Mouse (Mus musculus) CH12.LX (cell line): Measurements from ENCODE around the gene Slc37a3.

Experiments used
- BHLHE40 ChIP-seq: IDR thresholded peaks from 2 replicates; pipeline ENCODE4 v1.6.1; 2011; ENCODE audit warnings: mild to moderate bottlenecking, low read depth, low read length, improper control_type of control experiment
- CTCF ChIP-seq, 2 experiments: IDR thresholded peaks in 1 of 2; conservative IDR thresholded peaks in 1 of 2; 2 replicates each; pipeline ENCODE4 v1.5.1; 2011 to 2012; ENCODE audit warnings: low read depth in 2 of 2, low read length in 2 of 2, improper control_type of control experiment in 1 of 2, inconsistent platforms in 1 of 2, mild to moderate bottlenecking in 1 of 2, moderate library complexity in 1 of 2
- EP300 ChIP-seq: IDR thresholded peaks from 2 replicates; pipeline ENCODE4 v1.6.1; 2011; ENCODE audit warnings: low read length, improper control_type of control experiment
- HCFC1 ChIP-seq: IDR thresholded peaks from 2 replicates; pipeline ENCODE4 v1.6.1; 2012; ENCODE audit warnings: low read depth, mild to moderate bottlenecking, inconsistent platforms, low read length, improper control_type of control experiment
- IRF4 ChIP-seq: IDR thresholded peaks from 2 replicates; pipeline ENCODE4 v1.6.1; 2014; ENCODE audit warnings: low read depth, mild to moderate bottlenecking, inconsistent platforms, low read length, improper control_type of control experiment
- MXI1 ChIP-seq: IDR thresholded peaks from 2 replicates; pipeline ENCODE4 v1.6.1; 2011; ENCODE audit warnings: mild to moderate bottlenecking, low read depth, low read length, improper control_type of control experiment
- PAX5 ChIP-seq: IDR thresholded peaks from 2 replicates; pipeline ENCODE4 v1.6.1; 2012; ENCODE audit warnings: low read length, inconsistent platforms, mixed read lengths
- POLR2AphosphoS2 ChIP-seq: IDR thresholded peaks from 2 replicates; pipeline ENCODE4 v1.6.1; 2011; ENCODE audit warnings: low read depth, low read length, improper control_type of control experiment
- USF1 ChIP-seq: IDR thresholded peaks from 2 replicates; pipeline ENCODE4 v1.6.1; 2014; ENCODE audit warnings: low read depth, mild to moderate bottlenecking, inconsistent platforms, low read length, improper control_type of control experiment
- ZC3H11A ChIP-seq: IDR thresholded peaks from 2 replicates; pipeline ENCODE4 v1.6.1; 2012; ENCODE audit warnings: low read depth, mild to moderate bottlenecking, inconsistent platforms, low read length, improper control_type of control experiment

DNA sequence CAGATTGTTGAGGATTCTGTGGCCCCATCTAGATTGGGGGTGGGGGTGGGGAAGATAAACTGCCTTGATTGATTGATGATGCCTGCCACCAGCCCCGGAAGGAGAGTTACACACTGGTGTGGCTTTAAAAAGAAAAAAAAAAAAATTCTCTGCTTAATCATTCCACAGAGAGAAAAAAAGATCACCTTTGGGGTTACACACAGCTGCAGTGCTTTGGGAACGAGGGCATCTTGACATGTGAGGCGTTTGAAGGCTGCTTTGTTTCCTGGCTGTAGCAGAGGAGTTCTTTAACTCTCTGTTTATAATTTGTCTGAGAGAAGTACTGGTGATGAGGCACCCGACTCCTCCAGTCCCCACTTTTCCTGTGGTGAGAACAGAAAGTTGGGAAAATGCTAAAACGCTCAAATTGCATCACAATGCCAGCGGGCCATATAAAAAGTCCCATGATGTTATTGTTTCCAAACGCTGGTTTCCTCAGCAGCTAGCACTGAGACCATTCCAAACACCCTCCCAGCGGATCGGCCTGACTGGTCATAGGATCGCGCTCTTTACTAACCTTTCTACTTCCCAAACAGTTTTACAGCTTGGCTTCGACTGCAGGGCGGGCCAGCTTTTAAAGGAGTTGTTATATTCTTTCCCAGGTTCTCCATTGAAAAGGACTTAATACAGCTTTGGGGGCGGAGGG lies 81.6 kb downstream of the Slc37a3 start:
- TF ChIP-seq MXI1 (no peak), CTCF (conservative IDR thresholded peaks at IDR 0.05 in 1 of 2, IDR thresholded peaks at IDR 0.05 in 1 of 2; ENCODE audit: low read depth in 2 of 2, low read length in 2 of 2) (no peak), USF1 (no peak), BHLHE40 (no peak), PAX5 (no peak), EP300 (no peak), IRF4 (no peak), HCFC1 (no peak), POLR2AphosphoS2 (no peak), ZC3H11A (no peak)
